Mouse (Mus musculus): ENCODE measurements around the gene Pbx1. TPM values are rescaled to one million over a fixed set of nuclear protein-coding genes. Genes with fewer than 3 reads are reported as not detected.

Gene Pbx1
- 18.7 and 21.4 TPM in 2 replicates for polyA plus RNA-seq (2021; fragmentation: Nextera tagmentation)
- long read RNA-seq, experiment 1, partial matches to known transcripts: 16 of 119 reads
- long read RNA-seq, experiment 1, other reads (novel, unspliced or antisense): 103 of 119 reads
- long read RNA-seq, experiment 2, partial matches to known transcripts: 5 of 106 reads
- long read RNA-seq, experiment 2, other reads (novel, unspliced or antisense): 101 of 106 reads

GRCm38 (mm10) chr1:168432232-168432280 is at the start of gene Pbx1:
Gene Pbx1, minus strand, starts transcription at chr1:168432270.

